In the genomic region with DNA sequence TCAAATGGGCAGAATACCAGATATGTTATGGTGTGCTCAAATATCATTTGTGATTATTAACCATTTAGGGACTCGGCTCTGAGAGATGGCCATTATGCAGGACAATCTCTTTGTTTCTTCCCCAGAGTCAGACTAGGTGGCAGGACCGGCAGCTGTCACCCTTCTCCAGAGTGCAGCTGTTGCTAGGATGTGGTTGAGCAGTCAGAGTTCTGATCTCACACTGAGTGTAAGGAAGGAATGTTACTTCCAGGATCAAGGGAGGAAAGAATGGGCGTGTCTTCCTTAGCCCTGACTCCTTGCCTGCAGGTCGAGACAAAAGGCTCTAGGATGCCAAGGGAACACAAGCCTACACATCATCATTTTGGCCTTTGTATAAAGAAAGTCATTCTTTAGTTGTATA, we compare ENCODE assay signal across 21 mouse cellular contexts. TPM values are rescaled to one million over a fixed set of nuclear protein-coding genes. Genes with fewer than 3 reads are reported as not detected.
"Had no signal": no experiment of that assay in that cellular context is flagged by ENCODE, and none has a peak within 500 bp of the region (broad histone marks: within the 10 kb centered on the region; RNA-seq: fewer than 3 reads in every experiment).

No protein-coding gene starts in this region.

- DNase-seq: kidney, adult 8-10 months; kidney, postnatal 25 days; layer of hippocampus, adult 9-11 months; layer of hippocampus, postnatal 36 days; liver; lung, adult 2 months; lung, postnatal 4 days; midbrain, embryonic 14.5 days; spleen, adult 18-20 months; thymus, adult 18-20 months; thymus, postnatal 14 days had no signal

- H3K9ac ChIP-seq: liver, embryonic 14.5 days; neural tube, embryonic 12.5 days had no signal

- H3K4me2 ChIP-seq: neural tube, embryonic 12.5 days had no signal

- H3K36me3 ChIP-seq: midbrain, embryonic 10.5 days; neural tube, embryonic 12.5 days had no signal

- H3K4me3 ChIP-seq: midbrain, embryonic 10.5 days; neural tube, embryonic 12.5 days had no signal

- H3K9me3 ChIP-seq: midbrain, embryonic 10.5 days; neural tube, embryonic 12.5 days had no signal

- H3K27me3 ChIP-seq: neural tube, embryonic 12.5 days had no signal

- ATAC-seq: lung, postnatal 0 days had no signal

- H3K27ac ChIP-seq: liver, embryonic 14.5 days; midbrain, embryonic 10.5 days; neural tube, embryonic 12.5 days had no signal

RNA-seq across cellular contexts. Expression of a gene that starts 21.2 kb away (rescaled TPM):
- total RNA-seq: layer of hippocampus, postnatal 36 days; left cerebral cortex, adult 8-10 months; left cerebral cortex, postnatal 36 days; megakaryocyte, adult 5-6 weeks; neutrophil, adult 5-6 weeks had no signal
- polyA plus RNA-seq: kidney, embryonic 16.5 days; liver, embryonic 14.5 days; lung, adult 2 months; lung, postnatal 0 days; midbrain, embryonic 10.5 days; midbrain, embryonic 14.5 days; neural tube, embryonic 12.5 days; stomach, embryonic 14.5 days had no signal
